Mouse (Mus musculus): Measurements from ENCODE around the gene Rack1.

- no peak for TF ChIP-seq CTCF (IDR thresholded peaks at IDR 0.05; ENCODE audit: low read depth, low read length)
- TF ChIP-seq POLR2A (IDR thresholded peaks at IDR 0.05; ENCODE audit: insufficient read depth, low read length) = no peak
- TF ChIP-seq EP300 (IDR thresholded peaks at IDR 0.05; ENCODE audit: insufficient read depth, low read depth, low read length) = no peak
These were observed 52.7 kb downstream of the Rack1 start for GRCm38 (mm10) chr11:48852624-48853473.

Data from ES-Bruce4 (cell line).